Mouse (Mus musculus) macrophage (primary cell): Measurements from ENCODE around the gene Slc35f4. TPM values are rescaled to one million over a fixed set of nuclear protein-coding genes. Genes with fewer than 3 reads are reported as not detected.

Experiments
- H3K27ac ChIP-seq: fragments of 350-480 bp; formaldehyde crosslinking; 2 replicates; pipeline ENCODE4 v1.9.0; 2021
- H3K36me3 ChIP-seq: fragments of 350-480 bp; formaldehyde crosslinking; 2 replicates; pipeline ENCODE4 v1.9.0; 2021; ENCODE audit errors: inconsistent target
- H3K4me3 ChIP-seq: fragments of 350-480 bp; formaldehyde crosslinking; 2 replicates; pipeline ENCODE4 v1.9.0; 2021; ENCODE audit errors: inconsistent target
- H3K79me2 ChIP-seq: fragments of 350-480 bp; formaldehyde crosslinking; 2 replicates; pipeline ENCODE4 v1.9.0; 2021; ENCODE audit errors: inconsistent target
- WGBS: methylation state at CpG from one replicate; pipeline ENCODE4 v1.1.7; 2026; ENCODE audit warnings: inconsistent platforms; ENCODE audit not compliant: missing documents; 5-methylcytosine and 5-hydroxymethylcytosine counted together
- polyA plus RNA-seq: library from polyadenylated mRNA; stranded (reverse); fragments of 250-400 nt; gene quantifications from 3 replicates; pipeline ENCODE4 v1.2.4, GENCODE M21; 2018; ENCODE audit warnings: inconsistent platforms
- total RNA-seq, 78 experiments: library from RNA; depleted of rRNA; stranded (reverse); fragments of 250-400 nt; gene quantifications; 1 replicate in 9 of 78; 2 replicates in 24 of 78; 3 replicates in 43 of 78; 4 replicates in 2 of 78; pipeline ENCODE4 v1.2.4; 2018; ENCODE audit warnings: inconsistent platforms in 56 of 78

Gene Slc35f4
- total RNA-seq (2018; cell fraction: chromatin; rRNA removed) = not detected
- not detected for total RNA-seq (2018; cell fraction: cytosol; rRNA removed)
- not detected for total RNA-seq (2018; cell fraction: nucleus; rRNA removed)
- not detected in 3 replicates for polyA plus RNA-seq

GRCm38 (mm10) chr14:49525931-49526291 lies at the start of gene Slc35f4:
TSS of gene Slc35f4 (minus strand) at chr14:49526046.
- H3K4me3 ChIP-seq = no peak within 1 kb of the TSS
- 28% methylated on average over 6 of the region's 6 CpGs for WGBS
- no peaks in the 10 kb centered on the region for H3K79me2 ChIP-seq
- H3K27ac ChIP-seq = no peak within 1 kb of the TSS
- no peaks in the 10 kb centered on the region for H3K36me3 ChIP-seq

- Histone ChIP-seq H3K4me3 (no peak overlapping the region), H3K27ac (no peak overlapping the region), H3K36me3 (no peaks in the 10 kb centered on the region)
Measured at GRCm38 (mm10) chr14:49568369-49568768, 42.5 kb upstream of the Slc35f4 start.

GRCm38 (mm10) chr14:49560706-49561105 lies 34.9 kb upstream of the Slc35f4 start:
- 82% methylated on average over 2 of the region's 2 CpGs for WGBS
- Histone ChIP-seq H3K36me3 (no peaks in the 10 kb centered on the region), H3K4me3 (no peak overlapping the region), H3K79me2 (no peaks in the 10 kb centered on the region), H3K27ac (no peak overlapping the region)

More at GRCm38 (mm10) chr14:49568369-49568768, 42.5 kb upstream of the Slc35f4 start:
- H3K79me2 ChIP-seq = no peaks in the 10 kb centered on the region

GRCm38 (mm10) chr14:49540104-49540503 lies 14.3 kb upstream of the Slc35f4 start:
- H3K27ac ChIP-seq = no peak overlapping the region
- 44% methylated on average over 1 of the region's 1 CpGs for WGBS
- no peaks in the 10 kb centered on the region for H3K36me3 ChIP-seq
- H3K79me2 ChIP-seq = no peaks in the 10 kb centered on the region
- H3K4me3 ChIP-seq = no peak overlapping the region

- H3K4me3 ChIP-seq = no peak overlapping the region
- WGBS = 6% methylated on average over 63 of the region's 63 CpGs
- H3K36me3 ChIP-seq = no peaks in the 10 kb centered on the region
- H3K79me2 ChIP-seq = no peaks in the 10 kb centered on the region
- no peak overlapping the region for H3K27ac ChIP-seq
Measured at GRCm38 (mm10) chr14:49525176-49525930, 493 bp downstream of the Slc35f4 start.

- no peaks in the 10 kb centered on the region for H3K36me3 ChIP-seq
- WGBS = 71% methylated on average over 7 of the region's 8 CpGs
- H3K4me3 ChIP-seq = no peak overlapping the region
- no peaks in the 10 kb centered on the region for H3K79me2 ChIP-seq
- H3K27ac ChIP-seq = no peak overlapping the region
Measured at GRCm38 (mm10) chr14:49524665-49525064, 1.2 kb downstream of the Slc35f4 start.

GRCm38 (mm10) chr14:49515096-49515665 lies 10.7 kb downstream of the Slc35f4 start:
- H3K79me2 ChIP-seq = no peaks in the 10 kb centered on the region
- no peaks in the 10 kb centered on the region for H3K36me3 ChIP-seq
- no peak overlapping the region for H3K4me3 ChIP-seq
- WGBS = 100% methylated on average over 2 of the region's 2 CpGs
- no peak overlapping the region for H3K27ac ChIP-seq

- no peak overlapping the region for H3K4me3 ChIP-seq
- WGBS = 68% methylated on average over 2 of the region's 2 CpGs
- H3K79me2 ChIP-seq = no peaks in the 10 kb centered on the region
- H3K27ac ChIP-seq = no peak overlapping the region
- no peaks in the 10 kb centered on the region for H3K36me3 ChIP-seq
Measured at GRCm38 (mm10) chr14:49514137-49514536, 11.7 kb downstream of the Slc35f4 start.

GRCm38 (mm10) chr14:49495192-49495591 lies 30.7 kb downstream of the Slc35f4 start:
- no peak overlapping the region for H3K27ac ChIP-seq
- no peaks in the 10 kb centered on the region for H3K36me3 ChIP-seq
- WGBS = 71% methylated on average over 1 of the region's 1 CpGs
- no peak overlapping the region for H3K4me3 ChIP-seq
- no peaks in the 10 kb centered on the region for H3K79me2 ChIP-seq

- no peak overlapping the region for H3K27ac ChIP-seq
- H3K36me3 ChIP-seq = no peaks in the 10 kb centered on the region
- no peaks in the 10 kb centered on the region for H3K79me2 ChIP-seq
- no peak overlapping the region for H3K4me3 ChIP-seq
- 73% methylated on average over 1 of the region's 1 CpGs for WGBS
Measured at GRCm38 (mm10) chr14:49493793-49494192, 32.1 kb downstream of the Slc35f4 start.

- Histone ChIP-seq H3K4me3 (no peak overlapping the region), H3K79me2 (no peaks in the 10 kb centered on the region), H3K36me3 (no peaks in the 10 kb centered on the region), H3K27ac (no peak overlapping the region)
- 81% methylated on average over 3 of the region's 3 CpGs for WGBS
Measured at GRCm38 (mm10) chr14:49492506-49492905, 33.3 kb downstream of the Slc35f4 start.

- no peaks in the 10 kb centered on the region for H3K79me2 ChIP-seq
- H3K36me3 ChIP-seq = no peaks in the 10 kb centered on the region
- WGBS = 58% methylated on average over 2 of the region's 2 CpGs
- H3K4me3 ChIP-seq = no peak overlapping the region
- no peak overlapping the region for H3K27ac ChIP-seq
Measured at GRCm38 (mm10) chr14:49476602-49477001, 49.2 kb downstream of the Slc35f4 start.

GRCm38 (mm10) chr14:49461761-49462160 lies 64.1 kb downstream of the Slc35f4 start:
- 33% methylated on average over 2 of the region's 2 CpGs for WGBS
- no peak overlapping the region for H3K27ac ChIP-seq

GRCm38 (mm10) chr14:49460799-49461198 lies 65.0 kb downstream of the Slc35f4 start:
- Histone ChIP-seq H3K4me3 (no peak overlapping the region), H3K79me2 (no peaks in the 10 kb centered on the region), H3K36me3 (no peaks in the 10 kb centered on the region), H3K27ac (no peak overlapping the region)
- 75% methylated on average over 3 of the region's 3 CpGs for WGBS

More at GRCm38 (mm10) chr14:49461761-49462160, 64.1 kb downstream of the Slc35f4 start:
- no peaks in the 10 kb centered on the region for H3K36me3 ChIP-seq
- no peak overlapping the region for H3K4me3 ChIP-seq
- H3K79me2 ChIP-seq = no peaks in the 10 kb centered on the region

- H3K4me3 ChIP-seq = no peak overlapping the region
- WGBS = 91% methylated on average over 6 of the region's 6 CpGs
- H3K79me2 ChIP-seq = no peaks in the 10 kb centered on the region
- H3K36me3 ChIP-seq = no peaks in the 10 kb centered on the region
- no peak overlapping the region for H3K27ac ChIP-seq
Measured at GRCm38 (mm10) chr14:49454283-49454914, 71.4 kb downstream of the Slc35f4 start.
